Mouse (Mus musculus): Measurements from ENCODE around the gene Gp1ba. TPM values are rescaled to one million over a fixed set of nuclear protein-coding genes. Genes with fewer than 3 reads are reported as not detected.

The Gp1ba gene
- polyA plus RNA-seq, 1 experiment from 2014 or later = 0.38 TPM

- H3K9me3 ChIP-seq (ENCODE audit: control insufficient read depth, low read length) = no peaks in the 10 kb centered on the region
- DNase-seq (ENCODE audit: low spot score) (no peak), ATAC-seq (ENCODE audit: low read depth) (no peak)
- no peaks in the 10 kb centered on the region for H3K27me3 ChIP-seq (replicated peaks; ENCODE audit: control insufficient read depth, insufficient read depth, low read length)
- no peak overlapping the region for H3K4me2 ChIP-seq (ENCODE audit: low read depth, low read length)
- no peak overlapping the region for H3K9ac ChIP-seq (ENCODE audit: low read depth, low read length)
- no peak overlapping the region for H3K27ac ChIP-seq (replicated peaks; ENCODE audit: low read depth, low read length)
- H3K4me1 ChIP-seq (ENCODE audit: control insufficient read depth, insufficient read depth, low read length) = 0 out of 2 replicates have a peak, but pooled peaks cover 4% of the 10 kb centered on the region
- 70% methylated on average over 11 of the region's 11 CpGs for WGBS
- H3K36me3 ChIP-seq (ENCODE audit: control insufficient read depth, insufficient read depth, low read length) = peaks cover 46% of the 10 kb centered on the region
- no peak overlapping the region for H3K4me3 ChIP-seq (ENCODE audit: low read depth, low read length)
These were observed 35.6 kb downstream of the Gp1ba start for GRCm38 (mm10) chr11:70674501-70674900.

DNA sequence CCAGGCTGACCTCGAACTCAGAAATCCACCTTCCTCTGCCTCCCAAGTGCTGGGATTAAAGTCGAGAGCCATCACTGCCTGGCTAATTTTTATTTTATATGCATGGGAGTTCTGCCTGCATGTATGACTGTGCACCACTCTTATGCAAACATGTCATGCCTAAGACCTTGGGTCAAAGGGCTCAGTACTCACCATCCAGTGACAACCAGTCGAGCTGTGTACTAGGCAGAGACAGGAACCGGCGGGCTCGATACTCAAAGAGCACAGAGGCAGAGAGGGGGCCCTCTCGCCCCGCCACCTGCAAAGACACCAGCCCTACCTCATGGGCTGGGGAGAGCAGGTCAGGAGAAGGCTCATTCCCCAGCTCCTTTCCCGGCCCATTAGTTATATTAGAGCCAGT is 39.2 kb downstream of the Gp1ba start:
- Histone ChIP-seq H3K27ac (replicated peaks; ENCODE audit: low read depth, low read length) (no peak overlapping the region), H3K4me1 (ENCODE audit: control insufficient read depth, insufficient read depth, low read length) (no peaks in the 10 kb centered on the region; the same call in 1 of the 2 replicates), H3K4me2 (ENCODE audit: low read depth, low read length) (no peak overlapping the region), H3K9ac (ENCODE audit: low read depth, low read length) (no peak overlapping the region), H3K4me3 (ENCODE audit: low read depth, low read length) (no peak overlapping the region), H3K9me3 (ENCODE audit: control insufficient read depth, low read length) (no peaks in the 10 kb centered on the region), H3K36me3 (ENCODE audit: control insufficient read depth, insufficient read depth, low read length) (peaks cover 72% of the 10 kb centered on the region), H3K27me3 (replicated peaks; ENCODE audit: control insufficient read depth, insufficient read depth, low read length) (no peaks in the 10 kb centered on the region)
- DNase-seq (ENCODE audit: low spot score) (no peak), ATAC-seq (ENCODE audit: low read depth) (no peak)
- 83% methylated on average over 9 of the region's 9 CpGs for WGBS

DNA sequence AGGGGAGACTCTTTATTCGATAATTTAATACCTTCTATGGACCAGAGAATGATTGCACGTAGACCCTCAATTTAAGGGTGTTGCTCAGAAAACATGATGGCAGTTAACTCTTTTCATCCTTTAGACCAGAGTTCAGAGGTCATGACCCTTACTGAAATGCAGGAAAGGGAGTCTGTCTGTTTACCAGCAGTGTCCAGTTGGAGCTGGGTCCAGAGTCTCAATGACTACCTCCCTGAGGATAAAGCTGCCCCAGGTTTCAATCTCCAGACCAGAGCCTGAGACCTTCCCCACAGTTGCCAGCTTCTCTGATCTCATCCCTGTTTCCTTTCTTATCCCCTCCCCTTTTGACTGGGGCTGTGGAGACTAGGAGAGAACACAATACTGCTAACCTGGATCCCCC is 39.7 kb downstream of the Gp1ba start:
- DNase-seq (ENCODE audit: low spot score) (no peak), ATAC-seq (ENCODE audit: low read depth) (no peak)
- WGBS = 48% methylated on average over 2 of the region's 2 CpGs
- Histone ChIP-seq H3K9ac (ENCODE audit: low read depth, low read length) (no peak overlapping the region), H3K27ac (replicated peaks; ENCODE audit: low read depth, low read length) (no peak overlapping the region), H3K4me1 (ENCODE audit: control insufficient read depth, insufficient read depth, low read length) (no peaks in the 10 kb centered on the region; the same call in 1 of the 2 replicates), H3K4me2 (ENCODE audit: low read depth, low read length) (no peak overlapping the region), H3K9me3 (ENCODE audit: control insufficient read depth, low read length) (no peaks in the 10 kb centered on the region), H3K27me3 (replicated peaks; ENCODE audit: control insufficient read depth, insufficient read depth, low read length) (no peaks in the 10 kb centered on the region), H3K4me3 (ENCODE audit: low read depth, low read length) (no peak overlapping the region), H3K36me3 (ENCODE audit: control insufficient read depth, insufficient read depth, low read length) (peaks cover 74% of the 10 kb centered on the region)

DNA sequence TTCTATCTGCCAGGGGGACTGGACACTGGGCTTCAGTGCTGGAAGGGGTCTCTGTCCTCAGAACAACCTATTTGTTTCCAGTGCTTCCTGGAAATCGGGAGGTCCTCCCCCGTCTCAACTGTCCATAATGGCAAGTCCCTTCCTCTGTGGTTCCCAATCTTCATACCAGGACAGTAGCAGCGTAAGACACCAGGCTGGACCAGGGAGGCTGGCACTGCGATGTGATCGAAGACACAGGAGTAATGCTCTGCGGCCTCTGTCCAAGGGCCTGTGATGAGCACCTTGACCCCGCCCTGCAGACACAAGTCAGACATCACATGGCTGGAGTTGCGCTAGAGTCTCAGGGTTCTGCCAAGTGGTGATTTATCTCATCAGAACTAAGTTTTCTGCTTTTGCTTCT is 40.4 kb downstream of the Gp1ba start:
- WGBS = 97% methylated on average over 8 of the region's 8 CpGs

GRCm38 (mm10) chr11:70679894-70680293 is 41.0 kb downstream of the Gp1ba start:
- Histone ChIP-seq H3K9me3 (ENCODE audit: control insufficient read depth, low read length) (no peaks in the 10 kb centered on the region), H3K27me3 (replicated peaks; ENCODE audit: control insufficient read depth, insufficient read depth, low read length) (no peaks in the 10 kb centered on the region), H3K4me2 (ENCODE audit: low read depth, low read length) (no peak overlapping the region), H3K27ac (replicated peaks; ENCODE audit: low read depth, low read length) (no peak overlapping the region), H3K4me1 (ENCODE audit: control insufficient read depth, insufficient read depth, low read length) (no peaks in the 10 kb centered on the region; the same call in 1 of the 2 replicates), H3K36me3 (ENCODE audit: control insufficient read depth, insufficient read depth, low read length) (peaks cover 72% of the 10 kb centered on the region), H3K9ac (ENCODE audit: low read depth, low read length) (no peak overlapping the region), H3K4me3 (ENCODE audit: low read depth, low read length) (no peak overlapping the region)
- 94% methylated on average over 6 of the region's 8 CpGs for WGBS
- DNase-seq (ENCODE audit: low spot score) (no peak), ATAC-seq (ENCODE audit: low read depth) (no peak)

More for the DNA sequence above, 40.4 kb downstream of the Gp1ba start:
- DNase-seq (ENCODE audit: low spot score) (no peak), ATAC-seq (ENCODE audit: low read depth) (no peak)
- Histone ChIP-seq H3K27ac (replicated peaks; ENCODE audit: low read depth, low read length) (no peak overlapping the region), H3K9ac (ENCODE audit: low read depth, low read length) (no peak overlapping the region), H3K4me2 (ENCODE audit: low read depth, low read length) (no peak overlapping the region), H3K27me3 (replicated peaks; ENCODE audit: control insufficient read depth, insufficient read depth, low read length) (no peaks in the 10 kb centered on the region), H3K4me1 (ENCODE audit: control insufficient read depth, insufficient read depth, low read length) (no peaks in the 10 kb centered on the region; the same call in 1 of the 2 replicates), H3K9me3 (ENCODE audit: control insufficient read depth, low read length) (no peaks in the 10 kb centered on the region), H3K36me3 (ENCODE audit: control insufficient read depth, insufficient read depth, low read length) (peaks cover 74% of the 10 kb centered on the region), H3K4me3 (ENCODE audit: low read depth, low read length) (no peak overlapping the region)

- DNase-seq (ENCODE audit: low spot score) (no peak), ATAC-seq (ENCODE audit: low read depth) (no peak)
- H3K36me3 ChIP-seq (ENCODE audit: control insufficient read depth, insufficient read depth, low read length) = peaks cover 63% of the 10 kb centered on the region
- H3K27me3 ChIP-seq (replicated peaks; ENCODE audit: control insufficient read depth, insufficient read depth, low read length) = no peaks in the 10 kb centered on the region
- H3K9me3 ChIP-seq (ENCODE audit: control insufficient read depth, low read length) = no peaks in the 10 kb centered on the region
- no peak overlapping the region for H3K4me2 ChIP-seq (ENCODE audit: low read depth, low read length)
- H3K27ac ChIP-seq (replicated peaks; ENCODE audit: low read depth, low read length) = no peak overlapping the region
- 58% methylated on average over 12 of the region's 12 CpGs for WGBS
- H3K4me3 ChIP-seq (ENCODE audit: low read depth, low read length) = no peak overlapping the region
- H3K9ac ChIP-seq (ENCODE audit: low read depth, low read length) = no peak overlapping the region
- no peaks in the 10 kb centered on the region; the same call in 1 of the 2 replicates for H3K4me1 ChIP-seq (ENCODE audit: control insufficient read depth, insufficient read depth, low read length)
These were observed 42.2 kb downstream of the Gp1ba start for GRCm38 (mm10) chr11:70681170-70681569.

- no peaks in the 10 kb centered on the region for H3K27me3 ChIP-seq (replicated peaks; ENCODE audit: control insufficient read depth, insufficient read depth, low read length)
- H3K27ac ChIP-seq (replicated peaks; ENCODE audit: low read depth, low read length) = no peak overlapping the region
- peak; percentile 61 for DNase-seq (ENCODE audit: low spot score)
- H3K36me3 ChIP-seq (ENCODE audit: control insufficient read depth, insufficient read depth, low read length) = peaks cover 58% of the 10 kb centered on the region
- H3K9me3 ChIP-seq (ENCODE audit: control insufficient read depth, low read length) = no peaks in the 10 kb centered on the region
- no peak overlapping the region for H3K4me2 ChIP-seq (ENCODE audit: low read depth, low read length)
- 23% methylated on average over 11 of the region's 11 CpGs for WGBS
- peak; percentile 65; the same call in 1 of the 2 replicates for ATAC-seq (ENCODE audit: low read depth)
- H3K9ac ChIP-seq (ENCODE audit: low read depth, low read length) = 0 out of 2 replicates have a peak overlapping the region, but pooled peaks have one; percentile 10
- no peaks in the 10 kb centered on the region; the same call in 1 of the 2 replicates for H3K4me1 ChIP-seq (ENCODE audit: control insufficient read depth, insufficient read depth, low read length)
- no peak overlapping the region for H3K4me3 ChIP-seq (ENCODE audit: low read depth, low read length)
These were observed 43.1 kb downstream of the Gp1ba start for GRCm38 (mm10) chr11:70681897-70682581.

DNA sequence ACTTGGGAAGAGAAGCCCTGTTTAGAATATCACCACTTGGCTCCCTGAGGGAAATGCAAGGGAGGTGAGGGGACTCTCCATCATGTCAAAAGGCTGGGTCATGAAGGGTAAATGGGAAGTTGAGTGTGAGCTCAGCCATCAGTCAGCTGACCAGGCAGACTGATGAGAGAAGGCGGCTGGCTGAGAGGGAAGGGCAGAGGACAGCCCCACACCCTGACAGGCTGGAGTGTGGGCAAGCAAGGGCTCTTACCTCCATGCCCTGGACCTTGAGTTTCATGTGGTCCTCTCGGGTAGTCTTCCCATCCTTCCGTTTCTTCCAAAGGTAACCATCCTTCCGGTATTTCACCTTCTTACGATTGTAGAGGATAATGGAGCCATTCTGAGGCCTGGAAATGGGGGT is 44.7 kb downstream of the Gp1ba start:
- WGBS = 90% methylated on average over 5 of the region's 5 CpGs

More for the DNA sequence above, 44.7 kb downstream of the Gp1ba start:
- Histone ChIP-seq H3K27me3 (replicated peaks; ENCODE audit: control insufficient read depth, insufficient read depth, low read length) (no peaks in the 10 kb centered on the region), H3K9ac (ENCODE audit: low read depth, low read length) (no peak overlapping the region), H3K36me3 (ENCODE audit: control insufficient read depth, insufficient read depth, low read length) (peaks cover 51% of the 10 kb centered on the region), H3K27ac (replicated peaks; ENCODE audit: low read depth, low read length) (no peak overlapping the region), H3K9me3 (ENCODE audit: control insufficient read depth, low read length) (no peaks in the 10 kb centered on the region), H3K4me1 (ENCODE audit: control insufficient read depth, insufficient read depth, low read length) (peaks cover 5% of the 10 kb centered on the region; the same call in 1 of the 2 replicates), H3K4me2 (ENCODE audit: low read depth, low read length) (no peak overlapping the region), H3K4me3 (ENCODE audit: low read depth, low read length) (no peak overlapping the region)
- DNase-seq (ENCODE audit: low spot score) (no peak), ATAC-seq (ENCODE audit: low read depth) (no peak)

All from embryonic facial prominence, embryonic 14.5 days (tissue).